Mouse (Mus musculus) activated CD4-positive, CD25-positive, alpha-beta regulatory T cell (primary cell): ENCODE results near the gene Afg1l. TPM values are rescaled to one million over a fixed set of nuclear protein-coding genes. Genes with fewer than 3 reads are reported as not detected.

Experiments used
- polyA plus RNA-seq, 2 experiments: library from polyadenylated mRNA; unstranded; fragments of 100-300 nt; shearing (Covaris generic); gene quantifications; one replicate each; pipeline ENCODE4 v1.2.1; 2017

The Afg1l gene
- polyA plus RNA-seq: 1 to 10 TPM; 4.0 to 9.4 TPM

DNA sequence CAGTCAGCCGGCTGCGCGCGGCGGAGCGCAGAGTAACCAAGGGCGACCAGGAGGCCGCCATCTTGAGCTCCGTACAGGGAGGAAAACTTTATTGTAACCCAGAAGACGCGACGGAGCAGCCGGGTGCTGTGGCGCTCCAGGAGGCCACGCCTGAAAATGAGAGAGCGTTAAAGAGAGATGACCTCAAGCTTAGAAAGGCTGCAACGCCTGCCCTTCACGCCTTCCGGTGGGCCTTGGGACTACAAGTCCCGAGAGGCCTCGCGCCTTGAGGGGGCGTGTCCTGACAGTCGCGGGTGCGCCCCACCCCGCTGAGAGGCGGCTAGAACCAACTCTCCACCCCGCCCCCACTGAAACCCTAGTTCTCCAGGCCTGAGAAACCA is at the start of gene Afg1l:
Afg1l (minus strand) TSS at position 225 of the 380 bp plus-strand sequence.

DNA sequence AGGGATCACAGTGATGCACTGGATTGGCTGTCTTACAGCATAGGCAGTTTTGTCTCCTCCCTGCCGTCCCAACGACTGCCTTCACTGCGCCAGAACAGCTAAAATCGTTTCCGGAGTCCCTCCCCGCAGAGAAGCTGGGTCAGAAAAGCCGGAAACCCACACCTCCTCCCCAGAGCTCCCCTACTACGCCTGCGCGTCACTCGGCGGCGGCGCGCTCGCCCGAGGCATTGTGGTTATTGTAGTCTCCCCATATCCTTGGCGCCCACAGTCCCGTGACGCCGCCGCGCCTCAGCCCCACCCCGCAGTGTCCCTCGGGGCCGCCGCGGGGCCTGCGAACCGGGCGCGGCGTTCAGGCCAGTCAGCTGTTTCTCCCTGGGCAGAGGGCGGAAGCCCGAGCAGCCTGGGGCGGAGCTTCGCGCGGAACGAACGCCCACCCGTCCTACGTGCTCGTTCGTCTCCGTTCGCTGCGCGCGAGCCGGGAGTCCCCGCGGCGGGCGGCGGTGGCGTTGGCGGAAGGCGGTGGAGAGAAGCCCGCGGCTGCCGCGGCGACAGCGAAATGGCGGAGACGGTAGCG is 23.5 kb upstream of the Afg1l start, which contains the start of gene Snx3:
Snx3 (plus strand) TSS at position 256 of the 574 bp plus-strand sequence.

DNA sequence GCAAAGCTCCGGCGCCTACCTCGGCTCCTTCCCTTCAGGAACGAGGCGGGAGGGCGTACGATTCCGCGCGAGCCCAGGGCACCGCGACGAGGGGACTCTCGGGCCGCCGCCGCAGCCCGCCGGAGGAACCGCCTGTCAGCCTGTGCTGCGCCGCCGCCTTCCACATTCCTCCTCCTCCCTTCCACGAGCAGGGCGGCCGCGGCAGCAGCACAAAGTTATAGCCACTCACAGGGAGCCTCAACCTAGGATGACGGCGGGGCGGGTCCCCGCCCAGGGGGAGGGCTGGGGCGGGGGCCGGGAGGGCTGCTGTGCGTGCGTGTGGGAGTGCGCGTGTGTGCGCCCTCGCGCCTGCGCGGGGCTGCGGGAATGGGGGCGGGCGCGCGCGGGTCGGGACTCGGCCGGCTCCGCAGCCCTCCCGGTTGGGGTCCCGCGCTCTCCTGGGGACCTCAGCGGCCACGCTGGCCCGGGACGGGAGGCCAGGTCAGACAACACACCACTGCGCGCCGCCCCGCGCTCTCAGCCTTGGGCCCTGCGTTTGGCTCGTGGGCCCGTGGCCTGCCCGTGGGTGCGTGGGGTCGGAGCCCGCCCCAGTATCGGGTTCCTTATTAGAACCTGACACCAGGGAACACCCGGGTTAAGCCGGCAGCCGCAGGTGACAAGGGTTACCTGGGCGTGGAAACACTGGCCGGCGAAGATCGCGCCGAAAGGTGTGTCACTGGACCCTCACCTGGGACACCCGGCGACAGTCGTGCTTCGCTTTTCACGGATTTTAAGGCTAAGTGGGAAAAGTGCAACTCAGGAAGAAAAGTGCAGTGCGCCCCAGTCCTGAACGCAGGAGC is 201.6 kb downstream of the Afg1l start, which contains the start of gene Foxo3:
Foxo3 (minus strand) TSS at position 249 of the 839 bp plus-strand sequence.

Other genes with a start within 250 kb of the Afg1l start
- 1 to 10 TPM; 3.9 to 6.5 TPM for gene Foxo3, start 201.8 kb downstream of the Afg1l start, polyA plus RNA-seq
- gene Snx3, start 23.5 kb upstream of the Afg1l start, polyA plus RNA-seq: 100 to 1,000 TPM; 355 to 369 TPM
- under 1 TPM in 1 of 2 experiments, not detected in 1; 0.27 TPM for gene Nr2e1, start 105.1 kb upstream of the Afg1l start, polyA plus RNA-seq
- gene Ostm1, start 105.3 kb upstream of the Afg1l start, polyA plus RNA-seq: 10 to 100 TPM; 65.1 to 86.9 TPM